Mouse (Mus musculus) macrophage (primary cell): ENCODE data around the gene Spsb1. TPM values are rescaled to one million over a fixed set of nuclear protein-coding genes. Genes with fewer than 3 reads are reported as not detected.

Experiments used
- H3K27ac ChIP-seq: fragments of 350-480 bp; formaldehyde crosslinking; 2 replicates; pipeline ENCODE4 v1.9.0; 2021
- H3K36me3 ChIP-seq: fragments of 350-480 bp; formaldehyde crosslinking; 2 replicates; pipeline ENCODE4 v1.9.0; 2021; ENCODE audit errors: inconsistent target
- H3K4me3 ChIP-seq: fragments of 350-480 bp; formaldehyde crosslinking; 2 replicates; pipeline ENCODE4 v1.9.0; 2021; ENCODE audit errors: inconsistent target
- H3K79me2 ChIP-seq: fragments of 350-480 bp; formaldehyde crosslinking; 2 replicates; pipeline ENCODE4 v1.9.0; 2021; ENCODE audit errors: inconsistent target
- WGBS: methylation state at CpG from one replicate; pipeline ENCODE4 v1.1.7; 2026; ENCODE audit warnings: inconsistent platforms; ENCODE audit not compliant: missing documents; 5-methylcytosine and 5-hydroxymethylcytosine counted together
- polyA plus RNA-seq: library from polyadenylated mRNA; stranded (reverse); fragments of 250-400 nt; gene quantifications from 3 replicates; pipeline ENCODE4 v1.2.4, GENCODE M21; 2018; ENCODE audit warnings: inconsistent platforms

Spsb1 gene
- polyA plus RNA-seq, 1 experiment from 2014 or later = 1.5 TPM

- H3K79me2 ChIP-seq = no peaks in the 10 kb centered on the region
- 92% methylated on average over 9 of the region's 9 CpGs for WGBS
- no peaks in the 10 kb centered on the region for H3K36me3 ChIP-seq
- no peak overlapping the region for H3K27ac ChIP-seq
- H3K4me3 ChIP-seq = no peak overlapping the region
Measured at GRCm38 (mm10) chr4:149868009-149868408, 86.8 kb downstream of the Spsb1 start.

- 76% methylated on average over 4 of the region's 4 CpGs for WGBS
Measured at GRCm38 (mm10) chr4:149867351-149867750, 87.5 kb downstream of the Spsb1 start.

GRCm38 (mm10) chr4:149864395-149864794 is 90.4 kb downstream of the Spsb1 start:
- 85% methylated on average over 4 of the region's 4 CpGs for WGBS
- Histone ChIP-seq H3K4me3 (no peak overlapping the region), H3K27ac (no peak overlapping the region), H3K36me3 (no peaks in the 10 kb centered on the region), H3K79me2 (no peaks in the 10 kb centered on the region)

More at GRCm38 (mm10) chr4:149867351-149867750, 87.5 kb downstream of the Spsb1 start:
- Histone ChIP-seq H3K27ac (no peak overlapping the region), H3K36me3 (no peaks in the 10 kb centered on the region), H3K4me3 (no peak overlapping the region), H3K79me2 (no peaks in the 10 kb centered on the region)

- Histone ChIP-seq H3K79me2 (no peaks in the 10 kb centered on the region), H3K27ac (no peak overlapping the region), H3K36me3 (no peaks in the 10 kb centered on the region), H3K4me3 (no peak overlapping the region)
- 80% methylated on average over 9 of the region's 9 CpGs for WGBS
Measured at GRCm38 (mm10) chr4:149863522-149863921, 91.3 kb downstream of the Spsb1 start.

- no peak overlapping the region for H3K27ac ChIP-seq
Measured at GRCm38 (mm10) chr4:149860393-149860792, 94.5 kb downstream of the Spsb1 start.

GRCm38 (mm10) chr4:149858584-149858983 is 96.3 kb downstream of the Spsb1 start:
- H3K4me3 ChIP-seq = no peak overlapping the region
- no peaks in the 10 kb centered on the region for H3K79me2 ChIP-seq
- 27% methylated on average over 8 of the region's 8 CpGs for WGBS
- H3K36me3 ChIP-seq = no peaks in the 10 kb centered on the region
- H3K27ac ChIP-seq = no peak overlapping the region

More at GRCm38 (mm10) chr4:149860393-149860792, 94.5 kb downstream of the Spsb1 start:
- Histone ChIP-seq H3K36me3 (no peaks in the 10 kb centered on the region), H3K79me2 (no peaks in the 10 kb centered on the region), H3K4me3 (no peak overlapping the region)
- whole genome bisulfite sequencing = 94% methylated on average over 6 of the region's 6 CpGs

- 93% methylated on average over 6 of the region's 6 CpGs for whole genome bisulfite sequencing
- no peaks in the 10 kb centered on the region for H3K79me2 ChIP-seq
Measured at GRCm38 (mm10) chr4:149858097-149858496, 96.7 kb downstream of the Spsb1 start.

GRCm38 (mm10) chr4:149857688-149858087 is 97.2 kb downstream of the Spsb1 start:
- H3K4me3 ChIP-seq = no peak overlapping the region
- WGBS = 98% methylated on average over 3 of the region's 3 CpGs
- no peak overlapping the region for H3K27ac ChIP-seq
- H3K79me2 ChIP-seq = no peaks in the 10 kb centered on the region
- H3K36me3 ChIP-seq = no peaks in the 10 kb centered on the region

More at GRCm38 (mm10) chr4:149858097-149858496, 96.7 kb downstream of the Spsb1 start:
- H3K27ac ChIP-seq = no peak overlapping the region
- H3K4me3 ChIP-seq = no peak overlapping the region
- H3K36me3 ChIP-seq = no peaks in the 10 kb centered on the region

GRCm38 (mm10) chr4:149855892-149856807 is 98.7 kb downstream of the Spsb1 start:
- Histone ChIP-seq H3K27ac (no peak overlapping the region), H3K36me3 (no peaks in the 10 kb centered on the region), H3K79me2 (no peaks in the 10 kb centered on the region), H3K4me3 (no peak overlapping the region)
- whole genome bisulfite sequencing = 14% methylated on average over 19 of the region's 19 CpGs

- WGBS = 79% methylated on average over 10 of the region's 10 CpGs
- H3K27ac ChIP-seq = no peak overlapping the region
- H3K36me3 ChIP-seq = no peaks in the 10 kb centered on the region
- no peak overlapping the region for H3K4me3 ChIP-seq
- no peaks in the 10 kb centered on the region for H3K79me2 ChIP-seq
Measured at GRCm38 (mm10) chr4:149855180-149855891, 99.5 kb downstream of the Spsb1 start.

GRCm38 (mm10) chr4:149854770-149855169 is 100.1 kb downstream of the Spsb1 start:
- Histone ChIP-seq H3K79me2 (no peaks in the 10 kb centered on the region), H3K4me3 (no peak overlapping the region), H3K36me3 (no peaks in the 10 kb centered on the region), H3K27ac (no peak overlapping the region)
- 92% methylated on average over 9 of the region's 9 CpGs for WGBS

GRCm38 (mm10) chr4:149854301-149854708 is 100.5 kb downstream of the Spsb1 start:
- H3K4me3 ChIP-seq = no peak overlapping the region
- no peaks in the 10 kb centered on the region for H3K36me3 ChIP-seq
- H3K27ac ChIP-seq = no peak overlapping the region
- H3K79me2 ChIP-seq = no peaks in the 10 kb centered on the region
- WGBS = 44% methylated on average over 21 of the region's 21 CpGs

GRCm38 (mm10) chr4:149853698-149854284 is 101.1 kb downstream of the Spsb1 start:
- no peak overlapping the region for H3K27ac ChIP-seq
- H3K79me2 ChIP-seq = no peaks in the 10 kb centered on the region
- WGBS = 86% methylated on average over 4 of the region's 4 CpGs
- no peaks in the 10 kb centered on the region for H3K36me3 ChIP-seq
- H3K4me3 ChIP-seq = no peak overlapping the region

- WGBS = 95% methylated on average over 8 of the region's 8 CpGs
- H3K79me2 ChIP-seq = no peaks in the 10 kb centered on the region
- H3K36me3 ChIP-seq = no peaks in the 10 kb centered on the region
- no peak overlapping the region for H3K27ac ChIP-seq
- no peak overlapping the region for H3K4me3 ChIP-seq
Measured at GRCm38 (mm10) chr4:149851554-149851953, 103.3 kb downstream of the Spsb1 start.
